Mouse (Mus musculus): Measurements from ENCODE around the gene Txnip.
"Not testable (repeated sequence)": the region's sequence is repeated elsewhere in the genome, so short reads cannot be mapped to it uniquely, and the experiment has no call there.

Gene Txnip

DNA sequence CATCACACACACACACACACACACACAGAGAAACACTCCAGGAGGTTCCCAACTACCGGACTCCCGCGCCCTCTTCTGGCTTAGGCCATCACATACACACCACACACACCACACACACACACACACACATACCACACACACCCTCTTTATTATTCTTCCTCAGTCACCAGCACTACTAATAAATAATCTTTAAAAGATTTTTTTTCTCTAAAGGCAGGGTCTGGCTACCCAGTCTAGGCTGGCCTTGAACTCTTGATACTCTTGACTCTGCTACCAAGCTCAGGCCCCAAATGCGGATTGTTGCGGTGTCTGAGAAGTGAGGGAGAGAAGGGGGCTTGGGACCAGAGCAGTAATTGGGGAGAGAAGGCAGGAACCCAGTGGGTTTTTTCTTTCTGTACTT is 37.1 kb downstream of the Txnip start:
- no peak for DNase-seq

- DNase-seq, result no peak
These were observed 37.9 kb downstream of the Txnip start for GRCm38 (mm10) chr3:96595661-96596060.

DNA sequence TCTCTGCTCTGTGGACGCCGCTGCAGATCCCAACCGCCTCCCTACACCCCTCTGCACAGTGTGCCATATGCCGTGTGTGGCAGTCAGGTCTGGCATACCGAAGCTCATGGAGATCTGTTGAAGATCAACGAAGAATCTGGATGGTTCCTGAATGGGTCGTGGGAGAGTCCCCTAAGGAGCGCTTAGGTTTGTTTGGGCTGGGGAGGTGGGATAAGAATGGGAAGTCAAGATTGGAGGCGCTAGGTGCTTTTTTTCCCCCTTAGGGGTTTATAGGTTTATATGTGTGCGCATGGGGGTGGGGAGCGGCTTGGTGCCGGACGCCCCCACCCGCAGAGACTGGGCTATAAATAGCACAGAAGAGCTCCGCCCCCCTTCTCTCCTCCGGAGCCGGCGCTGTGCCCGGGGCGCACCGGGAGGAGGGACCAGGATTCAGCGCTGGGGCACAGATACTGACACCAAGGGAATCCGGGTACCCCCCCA is 38.5 kb downstream of the Txnip start, which contains the start of gene Ankrd34a:
Gene Ankrd34a (plus strand): TSS at position 409 of the 480 bp plus-strand sequence.
- no peak for DNase-seq

- DNase-seq, result no peak
These were observed 39.1 kb downstream of the Txnip start for GRCm38 (mm10) chr3:96596855-96597254.

DNA sequence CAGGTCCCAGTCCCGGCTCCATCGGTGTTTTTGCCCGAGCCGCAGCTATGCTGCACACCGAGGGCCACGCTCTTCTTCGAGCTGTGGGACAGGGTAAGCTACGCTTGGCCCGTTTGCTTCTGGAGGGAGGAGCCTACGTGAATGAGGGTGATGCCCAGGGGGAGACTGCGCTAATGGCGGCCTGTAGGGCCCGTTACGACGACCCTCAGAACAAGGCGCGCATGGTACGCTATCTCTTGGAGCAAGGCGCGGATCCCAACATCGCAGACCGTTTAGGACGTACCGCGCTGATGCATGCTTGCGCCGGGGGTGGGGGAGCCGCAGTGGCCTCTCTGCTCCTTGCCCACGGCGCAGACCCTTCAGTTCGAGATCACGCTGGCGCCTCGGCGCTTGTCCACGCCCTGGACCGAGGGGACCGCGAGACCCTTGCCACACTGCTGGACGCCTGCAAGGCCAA is 39.7 kb downstream of the Txnip start:
- DNase-seq, result no peak

DNA sequence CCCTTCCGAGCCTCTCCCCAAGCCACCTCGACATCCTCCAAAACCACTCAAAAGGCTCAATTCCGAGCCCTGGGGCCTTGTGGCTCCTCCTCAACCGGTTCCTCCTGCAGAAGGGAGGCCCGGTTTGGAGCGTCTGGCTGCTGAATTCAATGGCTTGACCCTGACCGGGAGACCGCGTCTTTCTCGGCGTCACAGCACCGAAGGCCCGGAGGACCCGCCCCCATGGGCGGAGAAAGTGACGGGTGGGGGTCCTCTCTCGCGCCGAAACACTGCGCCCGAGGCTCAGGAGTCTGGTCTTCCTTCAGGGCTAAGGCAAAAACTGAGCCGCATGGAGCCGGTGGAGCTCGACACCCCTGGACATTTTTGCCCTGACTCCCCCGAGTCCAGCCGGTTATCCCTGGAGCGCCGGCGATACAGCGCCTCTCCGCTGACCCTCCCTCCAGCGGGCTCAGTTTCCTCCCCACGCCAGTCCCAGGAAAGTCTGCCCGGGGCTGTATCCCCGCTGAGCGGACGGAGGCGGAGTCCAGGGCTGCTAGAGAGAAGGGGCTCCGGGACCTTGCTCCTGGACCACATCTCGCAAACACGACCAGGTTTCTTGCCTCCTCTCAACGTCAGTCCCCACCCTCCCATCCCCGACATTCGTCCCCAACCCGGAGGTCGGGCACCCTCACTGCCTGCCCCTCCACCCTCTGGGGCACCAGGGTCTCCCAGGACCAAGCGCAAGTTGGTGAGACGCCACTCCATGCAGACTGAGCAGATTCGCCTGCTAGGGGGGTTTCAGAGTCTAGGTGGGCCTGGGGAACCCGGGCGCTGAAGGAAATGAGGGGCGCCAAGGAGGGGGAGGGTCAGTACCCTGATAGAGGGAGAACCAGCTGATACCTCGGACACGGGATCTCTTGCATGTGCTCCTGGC is 40.7 kb downstream of the Txnip start:
- DNase-seq, result no peak

DNA sequence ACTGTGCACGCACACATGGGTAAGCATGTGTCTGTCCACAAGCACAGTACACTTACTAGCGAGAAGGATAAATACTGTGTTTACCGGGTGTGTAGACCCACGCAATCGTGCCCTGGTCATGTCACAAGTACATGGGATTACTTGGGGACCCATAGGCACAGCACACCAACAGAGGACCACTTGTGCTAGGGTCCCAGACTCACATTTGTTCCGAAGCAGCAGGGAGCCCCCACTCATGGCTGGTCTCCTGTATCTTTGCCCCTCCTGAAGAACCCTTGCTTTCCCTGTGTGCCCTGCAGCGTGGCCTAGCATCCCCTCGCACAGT is 41.3 kb downstream of the Txnip start:
- no peak for DNase-seq

DNA sequence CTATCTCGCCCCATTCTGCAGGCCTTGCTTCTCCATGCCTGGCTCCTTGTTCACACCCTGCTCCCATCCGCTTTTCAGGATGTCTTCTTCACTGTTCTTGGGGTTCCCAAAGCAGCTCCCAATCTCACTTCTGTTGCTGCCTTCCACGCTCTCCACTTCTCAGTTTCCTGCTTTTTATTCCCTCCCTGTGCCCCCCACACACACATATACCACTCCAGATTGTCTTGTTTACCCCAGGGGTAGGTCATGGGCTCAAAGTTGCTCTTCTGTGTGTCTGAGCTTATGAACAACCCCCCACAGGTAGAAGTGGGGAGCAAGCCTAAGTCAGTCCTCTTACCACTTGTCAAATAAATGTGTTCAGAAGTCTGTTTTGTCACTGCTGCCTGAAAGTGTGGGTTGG is 41.7 kb downstream of the Txnip start:
- DNase-seq, result no peak

GRCm38 (mm10) chr3:96600639-96601250 is 43.0 kb downstream of the Txnip start, which contains the start of gene Lix1l:
Gene Lix1l (plus strand): TSS chr3:96601149.
- peak; percentile 85 to 86 for DNase-seq

DNA sequence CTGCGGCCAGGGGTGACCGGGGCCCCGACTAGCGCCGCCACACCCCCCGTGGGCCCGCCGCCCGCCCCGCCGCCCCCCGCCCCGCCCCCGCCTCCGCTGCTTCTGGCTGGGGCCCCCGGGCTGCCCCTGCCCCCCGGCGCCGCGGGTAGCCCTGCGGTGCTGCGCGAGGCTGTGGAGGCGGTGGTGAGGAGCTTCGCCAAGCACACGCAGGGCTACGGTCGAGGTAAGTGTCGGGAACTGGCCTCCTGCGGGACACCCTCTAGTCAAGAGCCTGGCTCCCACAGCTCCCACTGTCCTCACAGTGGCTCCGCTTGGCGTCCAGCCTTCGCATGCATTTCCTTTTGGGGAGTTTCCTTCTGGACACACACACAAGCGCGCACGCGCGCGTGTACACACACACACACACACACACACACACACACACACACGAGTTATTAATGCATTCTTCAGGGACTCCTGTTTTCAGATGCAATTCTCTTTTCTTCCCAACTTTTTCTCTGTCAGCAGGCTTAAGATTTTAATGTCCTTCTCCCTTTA is 43.6 kb downstream of the Txnip start:
- no peak for DNase-seq

- no peak for DNase-seq
These were observed 44.4 kb downstream of the Txnip start for GRCm38 (mm10) chr3:96601941-96602703.

- no peak for DNase-seq
These were observed 44.9 kb downstream of the Txnip start for GRCm38 (mm10) chr3:96602704-96603084.

DNA sequence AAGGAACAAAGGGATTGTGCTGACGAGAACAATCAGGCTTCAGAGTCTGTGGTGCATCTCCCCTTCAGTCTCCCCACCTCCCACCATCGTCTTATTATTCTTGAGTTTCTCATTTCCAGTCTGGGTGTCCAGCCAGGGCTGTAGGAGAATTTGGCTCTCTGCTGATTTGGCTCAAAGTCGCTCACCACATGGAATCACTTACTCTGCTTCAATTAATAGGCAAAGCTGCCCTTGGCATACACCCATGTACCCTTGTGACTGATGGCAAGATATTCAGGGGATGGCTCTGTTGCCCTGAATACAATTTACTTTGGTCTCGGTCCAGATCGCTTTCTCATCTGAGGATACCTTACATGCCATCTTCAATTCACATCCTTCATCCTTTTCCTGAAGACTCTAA is 45.6 kb downstream of the Txnip start:
- no peak for DNase-seq

DNA sequence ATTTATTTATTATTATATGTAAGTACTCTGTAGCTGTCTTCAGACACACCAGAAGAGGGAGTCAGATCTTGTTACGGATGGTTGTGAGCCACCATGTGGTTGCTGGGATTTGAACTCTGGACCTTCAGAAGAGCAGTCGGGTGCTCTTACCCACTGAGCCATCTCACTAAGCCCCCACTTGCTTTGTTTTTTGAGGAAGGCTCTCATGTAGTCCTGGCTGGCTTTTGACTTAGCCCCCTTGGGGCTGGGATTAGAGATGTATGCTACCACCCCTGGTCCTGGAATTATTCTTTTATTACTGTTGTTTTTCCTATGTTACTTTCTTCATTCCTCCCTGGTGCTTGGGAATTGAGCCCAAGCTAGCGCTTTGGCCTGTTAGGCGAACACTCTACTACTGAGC is 48.2 kb downstream of the Txnip start:
- not testable (repeated sequence) for DNase-seq

DNA sequence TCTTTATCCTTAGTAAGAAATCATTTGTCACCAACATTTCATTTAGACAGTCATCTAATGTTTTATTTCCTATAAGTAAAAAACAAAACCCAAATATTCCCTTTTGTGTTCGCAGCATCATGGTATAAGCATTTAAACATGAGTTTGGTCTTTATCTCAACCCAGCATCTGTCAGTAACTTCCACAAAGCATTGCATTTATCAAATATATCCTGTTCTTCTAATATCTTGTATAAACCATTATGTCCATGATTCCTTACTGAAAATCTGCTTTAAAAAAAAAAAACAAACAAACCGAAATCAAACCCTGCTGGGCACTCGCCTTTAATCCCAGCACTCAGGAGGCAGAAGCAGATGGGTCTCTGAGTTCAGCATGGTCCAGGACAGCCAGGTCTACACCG is 48.9 kb downstream of the Txnip start:
- DNase-seq, result no peak

Measured in thymus, adult 18-20 months (tissue).